Mouse (Mus musculus) limb, embryonic 13.5 days (tissue): ENCODE measurements around the gene Vps54. TPM values are rescaled to one million over a fixed set of nuclear protein-coding genes. Genes with fewer than 3 reads are reported as not detected.

Experiments used
- ATAC-seq: fragments of 200-750 bp; cut with Nextera tagmentation; 2 replicates; pipeline ENCODE4 v1.8.0; 2017; ENCODE audit warnings: low read depth, moderate number of reproducible peaks, moderate TSS enrichment; ENCODE audit not compliant: low FRiP score
- H3K27ac ChIP-seq: fragments of 300-500 bp; sonication (generic); 2 replicates; pipeline ENCODE4 v1.5.1; 2015; ENCODE audit warnings: inconsistent platforms, mild to moderate bottlenecking, moderate library complexity
- H3K27me3 ChIP-seq: fragments of 300-500 bp; sonication (generic); 2 replicates; pipeline ENCODE4 v1.6.1; 2015; ENCODE audit warnings: mild to moderate bottlenecking, inconsistent platforms
- H3K36me3 ChIP-seq: fragments of 300-500 bp; sonication (generic); 2 replicates; pipeline ENCODE4 v1.6.1; 2015; ENCODE audit warnings: inconsistent platforms, mild to moderate bottlenecking, moderate library complexity
- H3K4me1 ChIP-seq: fragments of 300-500 bp; sonication (generic); 2 replicates; pipeline ENCODE4 v1.6.1; 2015; ENCODE audit warnings: inconsistent platforms
- H3K4me2 ChIP-seq: fragments of 300-500 bp; sonication (generic); replicated peaks from 2 replicates; pipeline ENCODE4 v1.6.1; 2015; ENCODE audit warnings: inconsistent platforms, mild to moderate bottlenecking, moderate library complexity
- H3K4me3 ChIP-seq: fragments of 300-500 bp; sonication (generic); 2 replicates; pipeline ENCODE4 v1.5.1; 2015; ENCODE audit warnings: moderate library complexity, mild to moderate bottlenecking, inconsistent platforms
- H3K9ac ChIP-seq: fragments of 300-500 bp; sonication (generic); 2 replicates; pipeline ENCODE4 v1.6.1; 2015; ENCODE audit warnings: mild to moderate bottlenecking, inconsistent platforms
- H3K9me3 ChIP-seq: fragments of 300-500 bp; sonication (generic); 2 replicates; pipeline ENCODE4 v1.6.1; 2016; ENCODE audit warnings: inconsistent platforms
- WGBS: fragments of 180-500 bp; shearing (Covaris S2); methylation state at CpG from one replicate; pipeline ENCODE4 v1.1.7; 2015; 5-methylcytosine and 5-hydroxymethylcytosine counted together
- polyA plus RNA-seq: library from polyadenylated mRNA; unstranded; fragments of >200 nt; fragmentation: Nextera tagmentation; extraction: Ambion mirVana; gene quantifications from 2 replicates; pipeline ENCODE4 v1.2.1, GENCODE M21; 2015

Gene Vps54
- polyA plus RNA-seq, 1 experiment from 2014 or later: 14.0 TPM

DNA sequence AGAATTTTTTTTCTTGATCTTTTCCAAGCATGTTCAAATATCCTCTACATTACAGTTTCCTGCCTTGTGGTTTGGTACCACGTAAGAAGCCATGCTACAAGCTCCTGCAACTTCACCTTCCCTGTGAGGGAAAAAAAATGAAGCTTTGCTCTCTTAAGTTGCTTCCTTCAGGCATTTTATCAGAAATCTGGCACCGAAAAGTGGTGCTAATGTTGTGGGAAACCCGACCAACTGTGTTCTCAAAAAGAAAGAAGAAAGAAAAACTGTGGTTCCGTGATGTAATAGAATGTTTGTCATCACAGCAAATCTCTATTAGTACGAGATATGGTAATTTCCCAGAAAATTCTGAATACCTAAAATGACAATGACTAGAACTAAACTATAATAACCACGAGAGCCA lies 15.0 kb upstream of the Vps54 start:
- no peaks in the 10 kb centered on the region for H3K27me3 ChIP-seq
- no peak for ATAC-seq
- 86% methylated on average over 6 of the region's 6 CpGs for WGBS

GRCm38 (mm10) chr11:21224446-21224845 lies 14.6 kb upstream of the Vps54 start:
- ATAC-seq: no peak
- H3K36me3 ChIP-seq: no peaks in the 10 kb centered on the region
- no peaks in the 10 kb centered on the region for H3K9me3 ChIP-seq
- no peak overlapping the region for H3K9ac ChIP-seq
- no peak overlapping the region for H3K4me2 ChIP-seq
- H3K27me3 ChIP-seq: no peaks in the 10 kb centered on the region
- no peaks in the 10 kb centered on the region for H3K4me1 ChIP-seq
- H3K27ac ChIP-seq: no peak overlapping the region
- H3K4me3 ChIP-seq: no peak overlapping the region

More for the DNA sequence above, 15.0 kb upstream of the Vps54 start:
- H3K27ac ChIP-seq: no peak overlapping the region
- no peaks in the 10 kb centered on the region for H3K4me1 ChIP-seq
- no peaks in the 10 kb centered on the region for H3K36me3 ChIP-seq
- no peak overlapping the region for H3K4me3 ChIP-seq
- H3K9me3 ChIP-seq: no peaks in the 10 kb centered on the region
- no peak overlapping the region for H3K4me2 ChIP-seq
- H3K9ac ChIP-seq: no peak overlapping the region

DNA sequence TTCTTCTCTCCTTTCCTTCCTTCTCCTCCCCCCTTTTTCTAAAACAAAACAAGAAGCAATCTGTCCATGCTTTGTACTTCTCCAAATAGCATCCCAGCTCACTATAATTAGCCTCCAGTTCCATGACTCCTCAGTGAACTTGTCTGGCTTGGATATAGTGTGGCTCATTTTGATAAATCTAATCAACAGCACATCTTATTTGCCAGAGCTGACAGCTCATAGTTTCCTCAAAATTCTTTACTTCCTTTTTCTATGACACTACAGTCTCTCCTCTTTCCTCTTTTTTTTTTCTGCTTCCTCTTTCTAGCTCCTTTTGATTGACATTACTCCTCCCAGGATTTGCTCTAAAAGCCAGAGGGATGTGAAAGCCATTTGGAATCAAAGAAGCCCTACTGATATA lies 14.1 kb upstream of the Vps54 start:
- H3K9me3 ChIP-seq: no peaks in the 10 kb centered on the region
- H3K36me3 ChIP-seq: no peaks in the 10 kb centered on the region
- H3K4me1 ChIP-seq: no peaks in the 10 kb centered on the region
- H3K9ac ChIP-seq: no peak overlapping the region
- no peak overlapping the region for H3K27ac ChIP-seq
- no peaks in the 10 kb centered on the region for H3K27me3 ChIP-seq
- no peak overlapping the region for H3K4me2 ChIP-seq
- no peak overlapping the region for H3K4me3 ChIP-seq
- no peak for ATAC-seq

- H3K9ac ChIP-seq: no peak overlapping the region
- no peak overlapping the region for H3K27ac ChIP-seq
- H3K4me3 ChIP-seq: no peak overlapping the region
- H3K27me3 ChIP-seq: no peaks in the 10 kb centered on the region
- H3K4me1 ChIP-seq: peaks cover 4% of the 10 kb centered on the region
- H3K4me2 ChIP-seq: no peak overlapping the region
- H3K36me3 ChIP-seq: no peaks in the 10 kb centered on the region
- no peak for ATAC-seq
- H3K9me3 ChIP-seq: no peaks in the 10 kb centered on the region
These were observed 3.7 kb upstream of the Vps54 start for GRCm38 (mm10) chr11:21235381-21235780.

DNA sequence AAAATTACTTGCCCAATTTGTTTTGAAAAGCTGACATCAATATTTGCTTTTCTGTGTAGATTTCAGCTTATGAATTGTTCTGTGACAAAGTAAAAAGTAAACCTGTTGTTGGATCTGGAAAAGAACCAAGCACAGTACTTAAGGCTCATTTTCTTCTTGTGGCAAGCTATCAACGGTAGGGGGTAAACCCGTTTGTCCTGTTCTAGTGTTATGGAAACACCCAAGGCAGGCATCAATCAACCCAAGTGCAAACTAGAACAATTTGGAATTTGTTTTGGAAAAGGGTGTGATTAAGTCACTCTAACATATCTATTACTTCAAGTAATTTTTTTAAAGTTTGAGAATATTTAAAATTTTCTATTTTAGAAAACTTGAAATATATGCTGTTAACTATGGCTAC lies 3.3 kb upstream of the Vps54 start:
- H3K27ac ChIP-seq: no peak overlapping the region
- ATAC-seq: no peak
- H3K9ac ChIP-seq: no peak overlapping the region
- no peaks in the 10 kb centered on the region for H3K9me3 ChIP-seq
- 53% methylated on average over 2 of the region's 2 CpGs for WGBS
- no peaks in the 10 kb centered on the region for H3K27me3 ChIP-seq
- H3K4me1 ChIP-seq: peaks cover 7% of the 10 kb centered on the region
- no peak overlapping the region for H3K4me2 ChIP-seq
- H3K36me3 ChIP-seq: no peaks in the 10 kb centered on the region
- H3K4me3 ChIP-seq: no peak overlapping the region

- H3K4me3 ChIP-seq: no peak overlapping the region
- no peak overlapping the region for H3K4me2 ChIP-seq
- H3K4me1 ChIP-seq: peaks cover 12% of the 10 kb centered on the region
- 83% methylated on average over 4 of the region's 4 CpGs for WGBS
- no peak overlapping the region for H3K27ac ChIP-seq
- ATAC-seq: no peak
- no peaks in the 10 kb centered on the region for H3K27me3 ChIP-seq
- no peak overlapping the region for H3K9ac ChIP-seq
- no peaks in the 10 kb centered on the region for H3K9me3 ChIP-seq
- no peaks in the 10 kb centered on the region for H3K36me3 ChIP-seq
These were observed 2.1 kb upstream of the Vps54 start for GRCm38 (mm10) chr11:21236996-21237395.

DNA sequence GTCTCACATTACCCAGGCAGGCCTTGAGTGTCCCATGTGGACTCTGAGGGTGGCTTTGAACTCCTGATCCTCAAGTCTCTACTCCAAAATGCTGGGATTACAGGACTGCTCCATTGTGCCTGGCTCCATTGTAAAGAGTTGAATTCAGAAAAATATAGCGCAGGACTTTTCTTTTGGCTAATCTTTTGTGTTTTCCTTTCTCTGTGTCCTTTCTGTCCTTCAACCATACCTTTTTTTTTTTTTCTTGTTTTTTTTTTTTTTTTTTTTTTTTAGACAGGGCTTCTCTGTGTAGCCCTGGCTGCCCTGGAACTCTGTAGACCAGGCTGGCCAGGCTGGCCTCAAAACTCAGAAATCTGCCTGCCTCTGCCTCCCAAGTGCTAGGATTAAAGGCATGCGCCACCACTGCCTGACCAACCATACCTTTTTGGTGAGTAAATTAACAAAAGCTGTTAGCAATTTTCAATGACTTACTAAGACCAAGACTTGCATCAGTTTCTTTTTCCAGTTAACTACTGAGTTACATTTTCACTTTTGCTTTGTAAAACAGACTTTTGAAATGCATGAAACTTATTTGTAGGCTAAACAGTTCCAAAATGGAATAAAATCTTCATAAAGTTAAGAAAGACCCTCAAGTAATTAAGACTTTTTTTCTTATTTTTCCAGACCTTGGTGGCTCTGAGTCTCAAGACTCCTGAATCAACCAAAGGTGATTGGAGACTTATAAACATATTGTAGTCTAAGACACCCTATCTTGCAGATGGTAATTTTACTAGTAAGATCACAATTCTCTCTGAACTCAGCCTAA lies 1.4 kb upstream of the Vps54 start:
- no peaks in the 10 kb centered on the region for H3K27me3 ChIP-seq
- no peak overlapping the region for H3K9ac ChIP-seq
- no peaks in the 10 kb centered on the region for H3K36me3 ChIP-seq
- peak overlapping the region; percentile 88; the same call in 1 of the 2 replicates for H3K4me3 ChIP-seq
- no peaks in the 10 kb centered on the region for H3K9me3 ChIP-seq
- ATAC-seq: no peak
- H3K27ac ChIP-seq: no peak overlapping the region
- peak overlapping the region; percentile 70 for H3K4me2 ChIP-seq
- peaks cover 12% of the 10 kb centered on the region for H3K4me1 ChIP-seq
- 94% methylated on average over 2 of the region's 2 CpGs for WGBS

DNA sequence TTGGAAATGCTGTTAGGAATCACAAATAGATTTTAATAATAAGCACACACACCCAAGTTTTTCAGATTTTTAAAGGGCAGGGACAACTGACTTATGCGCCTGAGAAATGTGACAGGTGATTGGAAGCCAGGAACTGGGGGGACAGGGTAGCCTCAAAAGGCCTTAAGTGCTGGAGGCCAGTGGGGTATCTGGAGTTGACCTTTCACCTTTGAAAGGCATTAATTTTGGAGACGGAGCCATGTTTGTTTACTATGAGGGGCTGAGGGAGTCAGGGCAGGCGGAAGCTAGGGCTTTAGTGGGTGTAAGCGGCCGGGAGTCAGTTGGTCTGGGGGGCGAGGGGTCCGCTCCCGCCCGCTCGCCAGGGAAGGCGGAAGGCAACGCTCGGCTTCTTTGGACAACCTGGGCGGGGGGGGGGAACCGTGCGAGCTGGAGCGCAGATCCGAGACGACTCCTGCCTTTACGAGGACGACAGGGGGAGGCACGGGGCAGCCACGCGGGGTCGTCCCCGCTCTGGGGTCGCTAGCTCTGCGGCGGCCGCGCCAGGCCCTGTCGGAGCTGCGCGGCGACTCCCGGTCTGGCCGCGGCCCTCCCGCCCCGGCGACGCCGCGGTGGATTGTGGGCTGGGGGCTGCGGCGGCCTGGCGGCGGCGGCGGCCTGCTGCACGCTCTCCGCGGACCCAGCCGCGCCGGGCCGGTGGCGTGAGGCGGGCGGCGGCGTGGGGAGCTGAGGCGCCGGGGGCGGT lies 631 bp upstream of the Vps54 start:
- Histone ChIP-seq H3K4me1 (peaks cover 12% of the 10 kb centered on the region), H3K4me3 (peak overlapping the region; percentile 88), H3K27ac (peak overlapping the region; percentile 98), H3K9ac (peak overlapping the region; percentile 99), H3K36me3 (no peaks in the 10 kb centered on the region), H3K27me3 (no peaks in the 10 kb centered on the region), H3K4me2 (peak overlapping the region; percentile 70), H3K9me3 (no peaks in the 10 kb centered on the region)
- ATAC-seq: peak; percentile 89
- under 1% methylated on average over 31 of the region's 65 CpGs for whole genome bisulfite sequencing

GRCm38 (mm10) chr11:21239763-21240509 lies 855 bp downstream of the Vps54 start:
- ATAC-seq: 0 out of 2 replicates have a peak, but pooled peaks have one; percentile 1
- WGBS: 24% methylated on average over 7 of the region's 7 CpGs
- Histone ChIP-seq H3K27ac (peak overlapping the region; percentile 98; the same call in 1 of the 2 replicates), H3K9me3 (no peaks in the 10 kb centered on the region), H3K9ac (peak overlapping the region; percentile 99), H3K36me3 (no peaks in the 10 kb centered on the region), H3K27me3 (no peaks in the 10 kb centered on the region), H3K4me1 (peaks cover 12% of the 10 kb centered on the region), H3K4me3 (peak overlapping the region; percentile 88), H3K4me2 (peak overlapping the region; percentile 70)

GRCm38 (mm10) chr11:21241351-21241750 lies 2.3 kb downstream of the Vps54 start:
- Histone ChIP-seq H3K9me3 (no peaks in the 10 kb centered on the region), H3K4me2 (0 out of 2 replicates have a peak overlapping the region, but pooled peaks have one; percentile 28), H3K27ac (no peak overlapping the region), H3K36me3 (no peaks in the 10 kb centered on the region; the same call in 1 of the 2 replicates), H3K4me1 (peaks cover 12% of the 10 kb centered on the region), H3K9ac (no peak overlapping the region), H3K27me3 (no peaks in the 10 kb centered on the region), H3K4me3 (no peak overlapping the region)
- WGBS: 91% methylated on average over 1 of the region's 1 CpGs
- ATAC-seq: no peak

- no peak overlapping the region for H3K4me2 ChIP-seq
- H3K4me3 ChIP-seq: no peak overlapping the region
- no peak overlapping the region for H3K27ac ChIP-seq
- 70% methylated on average over 4 of the region's 4 CpGs for WGBS
- H3K9ac ChIP-seq: no peak overlapping the region
- H3K27me3 ChIP-seq: no peaks in the 10 kb centered on the region
- H3K9me3 ChIP-seq: no peaks in the 10 kb centered on the region
- H3K36me3 ChIP-seq: peaks cover 8% of the 10 kb centered on the region
- H3K4me1 ChIP-seq: peaks cover 5% of the 10 kb centered on the region; the same call in 1 of the 2 replicates
- ATAC-seq: no peak
These were observed 8.3 kb downstream of the Vps54 start for GRCm38 (mm10) chr11:21247203-21247865.
